Mouse (Mus musculus): ENCODE data around the gene Vac14. TPM values are rescaled to one million over a fixed set of nuclear protein-coding genes. Genes with fewer than 3 reads are reported as not detected.

Vac14 gene
- polyA plus RNA-seq, 1 experiment from 2014 or later: 15.1 TPM

DNA sequence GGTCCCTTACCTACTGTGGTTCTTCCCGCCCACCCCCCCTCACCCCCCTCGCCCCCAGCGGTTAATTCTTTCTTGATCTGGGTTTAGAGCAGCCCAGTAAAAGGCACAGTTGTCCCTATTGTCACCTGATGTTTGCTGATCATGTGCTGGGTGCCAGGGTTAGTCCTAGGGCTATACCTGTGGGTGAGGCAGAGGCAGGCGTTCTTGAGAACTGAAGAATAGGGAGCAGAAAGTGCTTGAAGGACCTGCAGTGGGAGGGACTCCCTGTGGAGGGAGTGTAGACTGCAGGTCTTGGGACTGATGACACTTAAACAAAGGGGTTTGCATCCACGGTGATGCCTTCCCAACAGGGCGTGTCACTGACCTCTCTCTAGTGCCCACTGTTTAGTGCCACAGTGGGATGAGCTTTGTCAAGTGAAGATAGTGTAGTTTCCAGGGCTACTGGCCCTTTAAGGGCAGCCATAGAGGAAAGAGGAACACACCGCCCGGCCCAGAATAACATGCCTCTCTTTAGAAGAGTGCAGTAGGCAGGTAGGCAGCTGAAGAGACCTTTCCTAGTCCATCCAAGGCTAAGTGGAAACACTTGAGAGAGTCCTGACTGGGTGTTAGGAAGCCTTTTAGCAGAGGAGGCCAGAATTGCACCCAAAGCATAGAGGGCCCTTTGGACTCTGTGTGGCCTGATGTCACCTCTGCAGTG, 51.7 kb downstream of the Vac14 start:
- Histone ChIP-seq H3K4me3 (ENCODE audit: low read length) (no peak overlapping the region), H3K9me3 (replicated peaks; ENCODE audit: control insufficient read depth, low read length) (no peaks in the 10 kb centered on the region), H3K4me2 (ENCODE audit: low read depth, low read length) (no peak overlapping the region), H3K9ac (ENCODE audit: low read length) (0 out of 2 replicates have a peak overlapping the region, but pooled peaks have one; percentile 27), H3K27me3 (ENCODE audit: control insufficient read depth, insufficient read depth, low read length) (no peaks in the 10 kb centered on the region), H3K4me1 (ENCODE audit: control insufficient read depth, insufficient read depth, low read length) (peaks cover 20% of the 10 kb centered on the region), H3K27ac (ENCODE audit: low read length) (peak overlapping the region; percentile 46), H3K36me3 (ENCODE audit: control insufficient read depth, insufficient read depth) (no peaks in the 10 kb centered on the region)
- ATAC-seq (replicated peaks; ENCODE audit: extremely low read depth, insufficient read depth, low FRiP score): no peak
- 56% methylated on average over 8 of the region's 8 CpGs for WGBS

DNA sequence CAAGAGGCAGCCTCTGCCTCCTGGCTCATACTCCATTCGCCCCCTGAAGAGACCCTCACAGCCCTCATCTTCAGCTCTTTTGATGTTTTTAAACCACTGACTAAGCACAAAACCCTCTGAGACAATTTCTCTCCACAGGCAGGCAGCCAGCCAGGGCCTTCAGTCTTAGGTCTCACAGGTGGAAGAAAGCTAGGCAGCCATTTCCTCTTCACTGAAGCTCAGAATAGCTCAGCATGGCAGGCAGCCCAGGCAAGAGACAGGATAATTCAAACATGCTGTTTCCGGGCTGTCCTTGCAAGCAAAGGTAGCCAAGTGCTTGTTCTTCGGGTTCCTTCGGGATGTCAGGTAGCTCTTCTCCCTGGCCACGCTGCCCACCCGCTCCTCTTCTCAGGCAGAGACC, 52.9 kb downstream of the Vac14 start:
- Histone ChIP-seq H3K27me3 (ENCODE audit: control insufficient read depth, insufficient read depth, low read length) (no peaks in the 10 kb centered on the region), H3K27ac (ENCODE audit: low read length) (peak overlapping the region; percentile 61), H3K4me2 (ENCODE audit: low read depth, low read length) (no peak overlapping the region), H3K36me3 (ENCODE audit: control insufficient read depth, insufficient read depth) (no peaks in the 10 kb centered on the region), H3K9me3 (replicated peaks; ENCODE audit: control insufficient read depth, low read length) (no peaks in the 10 kb centered on the region), H3K4me3 (ENCODE audit: low read length) (no peak overlapping the region), H3K4me1 (ENCODE audit: control insufficient read depth, insufficient read depth, low read length) (peaks cover 22% of the 10 kb centered on the region), H3K9ac (ENCODE audit: low read length) (no peak overlapping the region)
- ATAC-seq (replicated peaks; ENCODE audit: extremely low read depth, insufficient read depth, low FRiP score): no peak
- 70% methylated on average over 6 of the region's 6 CpGs for WGBS

DNA sequence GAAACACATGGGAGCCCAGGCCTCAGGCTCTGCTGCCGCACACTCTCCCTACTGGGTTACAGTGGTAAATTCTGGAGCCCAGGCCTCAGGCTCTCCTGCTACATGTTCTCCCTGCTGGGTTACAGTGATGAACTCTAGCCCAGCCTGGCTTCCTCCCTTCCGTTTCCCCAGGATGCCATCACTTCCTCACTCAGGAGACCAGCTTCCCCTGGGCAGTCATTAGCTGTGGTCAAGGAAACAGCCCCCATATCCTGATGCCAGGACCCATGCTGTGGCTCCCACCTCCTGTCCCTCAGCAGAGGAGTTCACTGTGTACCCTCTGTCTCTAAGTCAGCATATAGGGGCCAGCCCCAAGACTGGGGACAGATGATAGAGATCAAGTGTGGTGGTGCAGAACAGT, 53.7 kb downstream of the Vac14 start:
- Histone ChIP-seq H3K27ac (ENCODE audit: low read length) (peak overlapping the region; percentile 61), H3K4me1 (ENCODE audit: control insufficient read depth, insufficient read depth, low read length) (peaks cover 30% of the 10 kb centered on the region)

DNA sequence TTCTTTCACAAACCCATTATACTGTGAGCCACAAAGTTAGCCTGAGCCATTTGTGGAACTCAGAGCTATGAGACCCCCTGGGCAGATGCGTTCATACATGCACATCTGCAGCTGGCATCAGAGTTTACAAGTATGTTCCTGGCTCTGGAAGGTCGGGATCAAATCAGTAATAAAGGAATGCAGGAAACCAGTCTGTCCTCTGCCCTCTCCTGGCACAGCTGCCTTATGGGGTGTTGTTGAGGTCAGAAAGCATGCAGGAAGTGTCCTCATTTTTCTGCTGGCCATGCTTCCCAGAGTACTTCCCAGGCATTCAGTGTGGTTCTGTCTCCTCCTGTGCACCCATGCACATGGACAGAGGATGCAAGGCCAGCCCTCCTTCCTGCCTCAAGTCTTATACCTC, 54.8 kb downstream of the Vac14 start:
- peaks cover 32% of the 10 kb centered on the region for H3K4me1 ChIP-seq (ENCODE audit: control insufficient read depth, insufficient read depth, low read length)

More for the DNA sequence above, 53.7 kb downstream of the Vac14 start:
- 68% methylated on average over 2 of the region's 2 CpGs for WGBS
- Histone ChIP-seq H3K27me3 (ENCODE audit: control insufficient read depth, insufficient read depth, low read length) (no peaks in the 10 kb centered on the region), H3K9ac (ENCODE audit: low read length) (no peak overlapping the region), H3K9me3 (replicated peaks; ENCODE audit: control insufficient read depth, low read length) (no peaks in the 10 kb centered on the region), H3K4me3 (ENCODE audit: low read length) (no peak overlapping the region), H3K36me3 (ENCODE audit: control insufficient read depth, insufficient read depth) (no peaks in the 10 kb centered on the region), H3K4me2 (ENCODE audit: low read depth, low read length) (no peak overlapping the region)
- ATAC-seq (replicated peaks; ENCODE audit: extremely low read depth, insufficient read depth, low FRiP score): 0 out of 2 replicates have a peak, but pooled peaks have one; percentile 12

DNA sequence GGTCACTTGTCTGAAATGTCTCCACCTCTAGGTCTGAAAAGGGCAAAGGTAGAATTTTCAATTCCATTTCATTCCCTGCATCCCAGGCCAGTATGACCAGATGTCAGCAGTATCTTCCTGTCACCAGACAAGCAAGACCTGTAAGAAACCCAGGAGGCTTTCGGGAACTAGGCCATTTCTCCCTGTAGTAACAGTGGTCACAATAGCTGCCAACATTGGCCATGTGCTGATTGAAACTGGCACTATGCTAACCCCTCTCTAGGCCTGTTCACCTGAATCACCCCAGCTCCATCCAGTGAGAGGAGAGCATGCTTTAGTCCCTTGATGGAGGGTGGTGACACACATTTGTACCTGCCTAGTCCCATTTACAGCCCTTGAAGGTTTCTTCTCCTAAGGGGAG, 56.2 kb downstream of the Vac14 start:
- H3K27me3 ChIP-seq (ENCODE audit: control insufficient read depth, insufficient read depth, low read length): no peaks in the 10 kb centered on the region
- ATAC-seq (replicated peaks; ENCODE audit: extremely low read depth, insufficient read depth, low FRiP score): no peak
- peaks cover 37% of the 10 kb centered on the region for H3K4me1 ChIP-seq (ENCODE audit: control insufficient read depth, insufficient read depth, low read length)
- H3K9ac ChIP-seq (ENCODE audit: low read length): no peak overlapping the region
- H3K4me3 ChIP-seq (ENCODE audit: low read length): no peak overlapping the region
- no peak overlapping the region for H3K4me2 ChIP-seq (ENCODE audit: low read depth, low read length)
- WGBS: 86% methylated on average over 1 of the region's 1 CpGs
- no peak overlapping the region for H3K27ac ChIP-seq (ENCODE audit: low read length)
- H3K9me3 ChIP-seq (replicated peaks; ENCODE audit: control insufficient read depth, low read length): no peaks in the 10 kb centered on the region
- H3K36me3 ChIP-seq (ENCODE audit: control insufficient read depth, insufficient read depth): no peaks in the 10 kb centered on the region

More for the DNA sequence above, 54.8 kb downstream of the Vac14 start:
- H3K4me2 ChIP-seq (ENCODE audit: low read depth, low read length): no peak overlapping the region
- H3K9me3 ChIP-seq (replicated peaks; ENCODE audit: control insufficient read depth, low read length): no peaks in the 10 kb centered on the region
- no peak overlapping the region for H3K9ac ChIP-seq (ENCODE audit: low read length)
- no peak for ATAC-seq (replicated peaks; ENCODE audit: extremely low read depth, insufficient read depth, low FRiP score)
- peak overlapping the region; percentile 22; the same call in 1 of the 2 replicates for H3K27ac ChIP-seq (ENCODE audit: low read length)
- H3K27me3 ChIP-seq (ENCODE audit: control insufficient read depth, insufficient read depth, low read length): no peaks in the 10 kb centered on the region
- no peaks in the 10 kb centered on the region for H3K36me3 ChIP-seq (ENCODE audit: control insufficient read depth, insufficient read depth)
- no peak overlapping the region for H3K4me3 ChIP-seq (ENCODE audit: low read length)
- WGBS: 65% methylated on average over 2 of the region's 2 CpGs

DNA sequence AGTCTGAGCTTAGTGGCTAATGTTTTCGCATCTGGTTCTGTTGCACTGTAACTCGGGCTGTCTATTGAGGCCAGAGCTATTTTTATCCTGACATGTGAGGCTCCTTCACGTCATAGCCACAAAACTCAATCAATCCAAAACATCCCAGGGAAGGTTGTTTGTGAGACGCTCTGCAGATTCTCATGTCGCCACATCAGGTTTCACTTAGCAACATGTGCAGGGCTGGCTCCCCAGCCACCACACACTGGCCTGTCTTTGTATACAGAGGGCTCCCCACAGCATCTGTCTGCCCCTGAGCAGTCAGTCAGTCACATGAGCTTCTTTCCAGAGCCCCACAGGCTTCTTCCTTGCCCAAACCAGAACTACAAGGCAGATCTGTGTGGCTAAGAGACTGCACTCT, 58.3 kb downstream of the Vac14 start:
- ATAC-seq (replicated peaks; ENCODE audit: extremely low read depth, insufficient read depth, low FRiP score): peak; percentile 56
- 32% methylated on average over 5 of the region's 5 CpGs for WGBS
- no peaks in the 10 kb centered on the region for H3K9me3 ChIP-seq (replicated peaks; ENCODE audit: control insufficient read depth, low read length)
- H3K9ac ChIP-seq (ENCODE audit: low read length): peak overlapping the region; percentile 28; the same call in 1 of the 2 replicates
- no peak overlapping the region for H3K4me2 ChIP-seq (ENCODE audit: low read depth, low read length)
- no peaks in the 10 kb centered on the region for H3K36me3 ChIP-seq (ENCODE audit: control insufficient read depth, insufficient read depth)
- peaks cover 19% of the 10 kb centered on the region for H3K4me1 ChIP-seq (ENCODE audit: control insufficient read depth, insufficient read depth, low read length)
- H3K27ac ChIP-seq (ENCODE audit: low read length): peak overlapping the region; percentile 85
- H3K27me3 ChIP-seq (ENCODE audit: control insufficient read depth, insufficient read depth, low read length): no peaks in the 10 kb centered on the region
- no peak overlapping the region for H3K4me3 ChIP-seq (ENCODE audit: low read length)

DNA sequence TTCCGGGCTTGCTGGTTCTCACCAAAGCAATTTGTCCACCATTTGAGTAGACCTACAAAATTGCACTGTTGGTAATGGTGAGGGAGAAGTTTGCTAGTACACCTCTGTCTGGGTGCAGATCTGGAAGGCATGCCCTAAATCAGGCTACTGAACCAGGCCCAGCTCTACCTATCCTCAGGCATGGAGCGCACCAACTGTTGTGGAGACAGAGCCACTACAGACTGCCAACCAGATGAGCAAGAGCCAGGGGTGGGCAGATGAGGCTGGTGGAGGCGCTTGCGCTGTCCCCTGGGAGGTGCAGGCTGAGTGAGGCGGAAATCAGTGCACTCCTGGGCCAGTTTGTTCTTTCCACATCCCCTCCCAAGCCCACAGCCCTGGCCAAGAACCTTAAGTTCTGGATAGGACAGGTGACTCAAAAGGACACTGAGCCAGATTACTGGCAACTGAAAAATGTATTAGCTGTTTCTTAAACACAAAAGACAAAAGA, 58.8 kb downstream of the Vac14 start:
- H3K4me2 ChIP-seq (ENCODE audit: low read depth, low read length): no peak overlapping the region
- ATAC-seq (replicated peaks; ENCODE audit: extremely low read depth, insufficient read depth, low FRiP score): no peak
- H3K27me3 ChIP-seq (ENCODE audit: control insufficient read depth, insufficient read depth, low read length): no peaks in the 10 kb centered on the region
- no peaks in the 10 kb centered on the region for H3K9me3 ChIP-seq (replicated peaks; ENCODE audit: control insufficient read depth, low read length)
- 84% methylated on average over 5 of the region's 5 CpGs for WGBS
- no peak overlapping the region for H3K4me3 ChIP-seq (ENCODE audit: low read length)
- H3K4me1 ChIP-seq (ENCODE audit: control insufficient read depth, insufficient read depth, low read length): peaks cover 17% of the 10 kb centered on the region
- peak overlapping the region; percentile 85 for H3K27ac ChIP-seq (ENCODE audit: low read length)
- H3K36me3 ChIP-seq (ENCODE audit: control insufficient read depth, insufficient read depth): no peaks in the 10 kb centered on the region
- H3K9ac ChIP-seq (ENCODE audit: low read length): no peak overlapping the region

DNA sequence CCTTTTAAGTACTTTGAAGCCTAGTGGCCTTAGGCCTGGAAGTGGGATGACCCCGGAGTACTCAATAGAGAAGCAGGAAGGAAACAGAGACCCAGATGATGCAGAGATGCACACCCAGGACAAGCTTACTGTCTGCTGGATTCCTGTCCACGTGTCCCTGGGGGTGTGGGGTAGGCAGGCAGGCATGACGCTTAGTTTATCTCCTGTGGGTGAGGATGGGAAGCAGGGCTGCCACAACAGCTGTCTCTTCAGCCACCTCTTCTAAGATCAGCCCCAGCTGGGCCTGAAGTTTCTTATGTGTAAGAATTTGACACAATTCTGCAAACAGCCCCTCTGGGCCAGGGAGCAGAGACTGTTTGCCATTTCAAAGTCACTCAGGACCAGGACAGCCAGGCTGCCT, 60.6 kb downstream of the Vac14 start:
- no peak overlapping the region for H3K4me3 ChIP-seq (ENCODE audit: low read length)
- peaks cover 17% of the 10 kb centered on the region for H3K4me1 ChIP-seq (ENCODE audit: control insufficient read depth, insufficient read depth, low read length)
- H3K27ac ChIP-seq (ENCODE audit: low read length): no peak overlapping the region
- H3K27me3 ChIP-seq (ENCODE audit: control insufficient read depth, insufficient read depth, low read length): no peaks in the 10 kb centered on the region
- no peak overlapping the region for H3K9ac ChIP-seq (ENCODE audit: low read length)
- no peaks in the 10 kb centered on the region for H3K9me3 ChIP-seq (replicated peaks; ENCODE audit: control insufficient read depth, low read length)
- H3K4me2 ChIP-seq (ENCODE audit: low read depth, low read length): no peak overlapping the region
- WGBS: 60% methylated on average over 3 of the region's 3 CpGs
- peaks cover 6% of the 10 kb centered on the region; the same call in 1 of the 2 replicates for H3K36me3 ChIP-seq (ENCODE audit: control insufficient read depth, insufficient read depth)
- ATAC-seq (replicated peaks; ENCODE audit: extremely low read depth, insufficient read depth, low FRiP score): no peak

DNA sequence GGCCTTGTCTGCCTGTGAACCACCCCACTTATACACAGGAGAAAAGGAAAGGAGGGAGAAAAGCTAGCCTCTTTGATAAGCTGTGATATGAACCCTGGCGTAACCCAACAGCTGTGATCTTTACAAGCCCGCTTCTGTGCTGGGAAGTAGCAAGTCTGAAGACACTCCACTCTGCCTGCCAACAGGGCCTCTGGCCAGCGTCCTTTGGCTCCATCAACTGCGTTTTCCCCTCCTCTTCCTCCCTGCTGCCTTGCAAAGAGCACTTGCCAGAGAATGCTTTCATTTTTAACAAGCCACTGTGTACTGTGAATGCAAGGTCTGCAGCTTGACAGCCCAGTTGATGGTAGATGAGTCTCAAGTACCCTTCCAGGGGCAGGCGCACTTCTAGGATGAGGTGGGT, 69.3 kb downstream of the Vac14 start:
- H3K36me3 ChIP-seq (ENCODE audit: control insufficient read depth, insufficient read depth): peaks cover 6% of the 10 kb centered on the region; the same call in 1 of the 2 replicates
- H3K4me3 ChIP-seq (ENCODE audit: low read length): no peak overlapping the region
- H3K4me1 ChIP-seq (ENCODE audit: control insufficient read depth, insufficient read depth, low read length): peaks cover 18% of the 10 kb centered on the region
- ATAC-seq (replicated peaks; ENCODE audit: extremely low read depth, insufficient read depth, low FRiP score): peak; percentile 71
- H3K27ac ChIP-seq (ENCODE audit: low read length): peak overlapping the region; percentile 64
- H3K27me3 ChIP-seq (ENCODE audit: control insufficient read depth, insufficient read depth, low read length): no peaks in the 10 kb centered on the region
- H3K9ac ChIP-seq (ENCODE audit: low read length): no peak overlapping the region
- 45% methylated on average over 5 of the region's 5 CpGs for WGBS
- no peak overlapping the region for H3K4me2 ChIP-seq (ENCODE audit: low read depth, low read length)
- H3K9me3 ChIP-seq (replicated peaks; ENCODE audit: control insufficient read depth, low read length): no peaks in the 10 kb centered on the region

Data from heart, embryonic 16.5 days (tissue).